6 mouse cellular contexts compared by ENCODE assay signal in genomic region chr7:128569429-128569828, GRCm38 (mm10). TPM values are rescaled to one million over a fixed set of nuclear protein-coding genes. Genes with fewer than 3 reads are reported as not detected.
DNase-seq lines count a peak whose midpoint lies in the region; ATAC-seq and TF ChIP-seq lines count a peak whose summit lies in the region.
"Not testable (repeated sequence)": the region's sequence is repeated elsewhere in the genome, so short reads cannot be mapped to it uniquely, and the experiment has no call there.

No protein-coding gene starts in this region.

- H3K27me3 ChIP-seq in liver, embryonic 12.5 days (replicated peaks); stomach, postnatal 0 days (ENCODE audit: control insufficient read depth, insufficient read depth, low read length): not testable (repeated sequence)

- H3K4me3 ChIP-seq in liver, embryonic 12.5 days; stomach, postnatal 0 days (ENCODE audit: low read depth, low read length): not testable (repeated sequence)

- not testable (repeated sequence) for H3K27ac ChIP-seq in liver, embryonic 12.5 days; stomach, postnatal 0 days (replicated peaks)

- H3K9ac ChIP-seq in liver, embryonic 12.5 days; stomach, postnatal 0 days (ENCODE audit: low read length): not testable (repeated sequence)

- H3K4me1 ChIP-seq in liver, embryonic 12.5 days; stomach, postnatal 0 days (replicated peaks; ENCODE audit: control insufficient read depth, insufficient read depth): not testable (repeated sequence)

- H3K4me2 ChIP-seq in liver, embryonic 12.5 days; stomach, postnatal 0 days (replicated peaks; ENCODE audit: low read depth): not testable (repeated sequence)

- TF ChIP-seq EP300 in stomach, postnatal 0 days (optimal IDR thresholded peaks at IDR 0.05), result not testable (repeated sequence)

- ATAC-seq in liver, embryonic 12.5 days, result peak; percentile 47; the same call in 1 of the 2 replicates
- ATAC-seq in megakaryocyte, adult 5-6 weeks (ENCODE audit: poor library complexity, severe bottlenecking), result peak; percentile 32; the same call in 1 of the 2 replicates
- 0 out of 2 replicates have a peak, but pooled peaks have one; percentile 34 for ATAC-seq in monocyte, adult 5-6 weeks (replicated peaks; ENCODE audit: insufficient number of reproducible peaks, low FRiP score, low TSS enrichment, poor library complexity, severe bottlenecking)
- ATAC-seq in stomach, postnatal 0 days (ENCODE audit: low FRiP score, low TSS enrichment), result peak; percentile 50; the same call in 1 of the 2 replicates

- WGBS in liver, embryonic 12.5 days (ENCODE audit: insufficient replicate concordance), result 74% methylated on average over 2 of the region's 2 CpGs
- WGBS in stomach, postnatal 0 days, result 74% methylated on average over 2 of the region's 2 CpGs

- not testable (repeated sequence) for TF ChIP-seq CTCF in stomach, postnatal 0 days (IDR thresholded peaks at IDR 0.05; ENCODE audit: low read depth)

- H3K36me3 ChIP-seq in liver, embryonic 12.5 days; stomach, postnatal 0 days (ENCODE audit: control insufficient read depth, insufficient read depth, low read length): not testable (repeated sequence)

- peak; percentile 32 to 33 for DNase-seq in B cell, adult 2 months
- DNase-seq in R1 (ENCODE audit: low read depth, low spot score), result peak; percentile 19
- not testable (repeated sequence) for DNase-seq in stomach, postnatal 0 days (ENCODE audit: low spot score)

- H3K9me3 ChIP-seq in liver, embryonic 12.5 days (replicated peaks); stomach, postnatal 0 days (ENCODE audit: control insufficient read depth, low read length): not testable (repeated sequence)

RNA-seq across cellular contexts. Expression of gene Inpp5f, which starts 41.7 kb away (rescaled TPM):
- polyA plus RNA-seq in liver, embryonic 12.5 days (2016; fragmentation: Nextera tagmentation; extraction: Ambion mirVana), result 9.3 and 10.2 TPM in 2 replicates
- 36.6 and 44.5 TPM in 2 replicates for total RNA-seq in megakaryocyte, adult 5-6 weeks (2015)
- 37.3 and 38.9 TPM in 2 replicates for total RNA-seq in megakaryocyte, adult 5-6 weeks (2017)
- total RNA-seq in monocyte, adult 5-6 weeks (2017), result 69.6 to 105 TPM (median 77.1 TPM) in 3 replicates
- polyA plus RNA-seq in stomach, postnatal 0 days (2015; fragmentation: Nextera tagmentation; extraction: Ambion mirVana), result 12.3 and 12.4 TPM in 2 replicates

RNA-seq across cellular contexts. Expression of gene Bag3, which starts 46.0 kb away (rescaled TPM):
- polyA plus RNA-seq in liver, embryonic 12.5 days (2016; fragmentation: Nextera tagmentation; extraction: Ambion mirVana), result 5.5 TPM in 2 replicates
- total RNA-seq in megakaryocyte, adult 5-6 weeks (2015), result 8.8 and 11.1 TPM in 2 replicates
- total RNA-seq in megakaryocyte, adult 5-6 weeks (2017), result 7.6 and 7.7 TPM in 2 replicates
- 17.2 to 24.9 TPM (median 19.5 TPM) in 3 replicates for total RNA-seq in monocyte, adult 5-6 weeks (2017)
- 17.7 and 19.2 TPM in 2 replicates for polyA plus RNA-seq in stomach, postnatal 0 days (2015; fragmentation: Nextera tagmentation; extraction: Ambion mirVana)
